Mouse (Mus musculus): ENCODE data around the gene Klrb1. TPM values are rescaled to one million over a fixed set of nuclear protein-coding genes. Genes with fewer than 3 reads are reported as not detected.

Gene Klrb1
- polyA plus RNA-seq (2021; fragmentation: Nextera tagmentation): not detected in 2 replicates
- long read RNA-seq, experiment 1: 0 reads
- long read RNA-seq, experiment 2: 0 reads

GRCm38 (mm10) chr6:128722959-128723358, at the start of gene Klrb1:
Gene Klrb1 (minus strand): TSS chr6:128723059.

DNA sequence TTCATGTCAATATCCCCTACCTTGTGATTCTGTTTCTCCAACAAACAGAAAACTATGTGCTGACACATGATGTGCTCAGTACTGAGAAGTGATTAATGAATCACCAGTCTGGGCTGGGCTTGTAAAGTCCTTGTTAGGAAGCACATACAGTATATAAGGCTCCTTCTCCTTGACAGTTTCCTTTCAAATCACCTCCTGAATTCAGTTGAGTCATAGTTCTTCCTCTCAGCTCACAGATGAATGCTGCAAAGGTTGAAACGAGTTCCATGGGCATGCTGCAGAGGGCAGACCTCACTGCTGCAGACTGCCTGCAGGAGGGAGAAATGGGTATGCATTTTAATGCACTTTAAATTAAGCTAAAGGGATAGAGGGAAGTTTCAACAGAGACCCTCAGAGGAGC, 60.7 kb downstream of the Klrb1 start, which contains the start of gene Clec2h:
Clec2h (plus strand) TSS at position 180 of the 400 bp plus-strand sequence.

Other genes with a start within 250 kb of the Klrb1 start
- not detected in 2 replicates for gene Pzp, start 196.3 kb downstream of the Klrb1 start, polyA plus RNA-seq (2021; fragmentation: Nextera tagmentation)
- gene A2ml1, start 141.5 kb downstream of the Klrb1 start, polyA plus RNA-seq (2021; fragmentation: Nextera tagmentation): 42.6 and 55.8 TPM in 2 replicates
- not detected in 2 replicates for gene Klrb1a, start 99.5 kb downstream of the Klrb1 start, polyA plus RNA-seq (2021; fragmentation: Nextera tagmentation)
- gene Clec2h, start 60.7 kb downstream of the Klrb1 start, polyA plus RNA-seq (2021; fragmentation: Nextera tagmentation): not detected in 2 replicates
- gene Klrb1c, start 66.2 kb upstream of the Klrb1 start, polyA plus RNA-seq (2021; fragmentation: Nextera tagmentation): not detected in 2 replicates
- not detected in 2 replicates for gene Gm44511, start 103.3 kb upstream of the Klrb1 start, polyA plus RNA-seq (2021; fragmentation: Nextera tagmentation)
- gene Klrb1b, start 103.3 kb upstream of the Klrb1 start, polyA plus RNA-seq (2021; fragmentation: Nextera tagmentation): not detected in 2 replicates
- gene Clec2i, start 164.5 kb upstream of the Klrb1 start, polyA plus RNA-seq (2021; fragmentation: Nextera tagmentation): not detected in 2 replicates
- 0.88 and 1.4 TPM in 2 replicates for gene BC035044, start 168.1 kb upstream of the Klrb1 start, polyA plus RNA-seq (2021; fragmentation: Nextera tagmentation)
- not detected in 2 replicates for gene Clec2g, start 211.3 kb upstream of the Klrb1 start, polyA plus RNA-seq (2021; fragmentation: Nextera tagmentation)

Measured in layer of hippocampus, adult 6 months (tissue).